Mouse (Mus musculus): ENCODE measurements around the gene Hdgf. TPM values are rescaled to one million over a fixed set of nuclear protein-coding genes. Genes with fewer than 3 reads are reported as not detected.

Gene Hdgf
- polyA plus RNA-seq, 1 experiment from 2014 or later, result 503 TPM

DNA sequence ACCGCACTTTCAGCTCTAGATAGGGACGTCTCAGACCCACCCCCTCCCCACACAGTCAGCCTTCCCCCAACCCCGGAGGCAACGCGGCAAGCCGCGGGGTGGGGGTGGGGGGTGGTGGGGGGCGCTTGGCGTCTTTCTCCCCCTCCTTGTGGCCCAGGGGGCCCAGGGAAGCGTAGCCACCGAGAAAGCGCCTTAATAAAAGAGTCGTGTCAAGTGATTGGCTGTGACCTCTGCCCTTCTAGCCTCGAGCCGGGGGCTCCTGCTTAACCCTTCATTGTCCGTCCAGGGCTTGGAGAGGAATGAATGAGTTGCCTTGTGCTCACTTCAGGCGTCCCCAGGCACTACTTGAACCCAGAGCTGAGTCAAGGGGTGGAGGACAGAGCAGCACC is 41.7 kb downstream of the Hdgf start:
- no peaks in the 10 kb centered on the region for H3K27me3 ChIP-seq
- no peak for TF ChIP-seq CTCF (IDR thresholded peaks at IDR 0.05)
- CTCF ChIA-PET, result interaction anchor here (1.1 to 3.4 kb wide), 2 partner anchors 11 to 13 kb away, joined by 3 to 17 read pairs; no protein-coding TSS in a partner anchor
- DNase-seq (ENCODE audit: low read depth, low spot score), result no peak
- no peak for ATAC-seq
- POLR2A ChIA-PET, result interaction anchor here (0.6 kb wide), 1 partner anchor 202 kb away, joined by 6 read pairs; no protein-coding TSS in a partner anchor
- in situ Hi-C loops (cut with MboI; ENCODE audit: low pct_unique_long_range_greater_than_20kb), result no loop called here

- POLR2A ChIA-PET, result interaction anchor here (1.4 kb wide), 1 partner anchor 10 kb away, joined by 5 read pairs; no protein-coding TSS in a partner anchor
- CTCF ChIA-PET, result interaction anchor here (0.8 to 3.4 kb wide), 3 partner anchors 8 to 38 kb away, joined by 5 to 17 read pairs (median 9); no protein-coding TSS in a partner anchor
- ATAC-seq (peak; percentile 20), DNase-seq (ENCODE audit: low read depth, low spot score) (no peak)
- H3K27me3 ChIP-seq, result no peaks in the 10 kb centered on the region
- TF ChIP-seq CTCF (IDR thresholded peaks at IDR 0.05), result no peak
- in situ Hi-C loops (cut with MboI; ENCODE audit: low pct_unique_long_range_greater_than_20kb), result no loop called here
Observed at GRCm38 (mm10) chr3:87948378-87949265, 42.5 kb downstream of the Hdgf start, which contains the start of gene Crabp2. Crabp2 (plus strand) TSS chr3:87948666.

GRCm38 (mm10) chr3:87949266-87949954 is 43.3 kb downstream of the Hdgf start:
- H3K27me3 ChIP-seq, result no peaks in the 10 kb centered on the region
- CTCF ChIA-PET, result interaction anchor here (0.8 to 3.6 kb wide), 5 partner anchors 9 to 37 kb away, joined by 5 to 17 read pairs (median 9); no protein-coding TSS in a partner anchor
- POLR2A ChIA-PET, result interaction anchor here (1.0 to 1.4 kb wide), 2 partner anchors 9 to 12 kb away, joined by 3 to 5 read pairs; no protein-coding TSS in a partner anchor
- DNase-seq (ENCODE audit: low read depth, low spot score) (no peak), ATAC-seq (no peak)
- TF ChIP-seq CTCF (IDR thresholded peaks at IDR 0.05), result no peak
- in situ Hi-C loops (cut with MboI; ENCODE audit: low pct_unique_long_range_greater_than_20kb), result no loop called here

DNA sequence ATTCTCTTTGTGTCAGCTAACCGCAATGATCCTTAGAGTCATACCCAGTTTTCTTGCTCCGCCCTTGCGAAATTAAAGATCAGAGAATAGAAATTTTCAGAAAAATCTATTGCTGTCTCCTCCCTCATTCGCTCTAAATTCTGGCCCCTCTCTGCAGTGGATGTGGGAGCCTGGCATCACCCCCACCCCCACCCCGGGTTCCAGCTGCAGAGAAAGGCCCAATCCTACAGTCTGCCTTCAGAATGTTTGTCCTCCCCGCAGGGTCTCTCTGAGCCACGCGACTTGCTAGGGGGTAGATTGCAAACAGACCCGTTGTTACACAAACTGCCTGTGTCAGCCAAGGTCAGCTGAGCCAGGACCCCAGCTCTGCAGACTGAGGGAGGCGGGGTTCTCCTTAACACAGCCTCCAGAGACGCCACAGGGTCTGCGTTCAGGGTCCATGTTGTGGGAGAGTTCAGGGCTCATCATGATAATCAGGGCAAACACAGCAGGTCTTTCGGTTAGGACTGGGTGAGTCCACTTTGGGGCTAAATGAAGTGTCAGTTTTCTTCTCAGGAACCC is 43.9 kb downstream of the Hdgf start:
- no peaks in the 10 kb centered on the region for H3K27me3 ChIP-seq
- DNase-seq (ENCODE audit: low read depth, low spot score) (no peak), ATAC-seq (no peak)
- ChIA-PET POLR2A (interaction anchor here (0.5 to 1.4 kb wide), 4 partner anchors 9 to 74 kb away, joined by 3 to 5 read pairs (median 3); no protein-coding TSS in a partner anchor), CTCF (interaction anchor here (0.9 to 3.6 kb wide), 5 partner anchors 9 to 37 kb away, joined by 5 to 17 read pairs (median 9); no protein-coding TSS in a partner anchor)
- in situ Hi-C loops (cut with MboI; ENCODE audit: low pct_unique_long_range_greater_than_20kb), result no loop called here
- no peak for TF ChIP-seq CTCF (IDR thresholded peaks at IDR 0.05)

DNA sequence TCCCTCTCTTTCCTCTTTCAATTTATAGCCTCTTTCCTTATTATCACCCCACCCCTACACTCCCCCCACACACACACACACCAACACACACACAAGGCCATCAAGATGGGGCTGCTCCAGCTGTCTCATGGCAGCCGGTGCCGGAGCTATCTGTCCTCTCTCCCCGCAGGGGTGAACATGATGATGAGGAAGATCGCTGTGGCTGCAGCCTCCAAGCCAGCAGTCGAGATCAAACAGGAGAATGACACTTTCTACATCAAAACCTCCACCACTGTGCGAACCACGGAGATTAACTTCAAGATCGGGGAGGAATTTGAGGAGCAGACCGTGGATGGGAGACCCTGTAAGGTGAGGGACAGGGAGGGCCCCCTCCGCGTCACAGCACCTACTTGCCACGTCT is 45.8 kb downstream of the Hdgf start:
- in situ Hi-C loops (cut with MboI; ENCODE audit: low pct_unique_long_range_greater_than_20kb), result no loop called here
- TF ChIP-seq CTCF (IDR thresholded peaks at IDR 0.05), result no peak
- ATAC-seq, result no peak
- POLR2A ChIA-PET, result no interaction called here
- no peak for DNase-seq (ENCODE audit: low read depth, low spot score)
- H3K27me3 ChIP-seq, result no peaks in the 10 kb centered on the region
- CTCF ChIA-PET, result interaction anchor here (1.1 to 3.6 kb wide), 4 partner anchors 9 to 35 kb away, joined by 4 to 14 read pairs (median 10); no protein-coding TSS in a partner anchor

DNA sequence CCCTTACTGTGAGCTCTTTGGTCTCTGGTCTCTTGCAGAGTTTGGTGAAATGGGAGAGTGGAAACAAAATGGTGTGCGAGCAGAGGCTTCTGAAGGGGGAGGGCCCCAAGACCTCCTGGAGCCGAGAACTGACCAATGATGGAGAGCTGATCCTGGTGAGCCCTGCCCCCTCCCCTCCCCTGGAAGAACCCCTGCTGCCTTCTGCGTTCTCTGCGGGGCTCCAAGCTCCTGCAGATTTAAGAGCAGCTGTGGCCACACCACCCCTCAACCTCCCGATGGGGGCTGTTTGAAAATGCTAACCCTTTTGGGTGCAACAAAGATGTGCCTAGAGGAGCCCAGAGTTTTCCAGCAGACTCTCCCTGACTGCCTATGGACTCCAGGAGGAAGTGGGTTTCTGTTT is 46.3 kb downstream of the Hdgf start:
- DNase-seq (ENCODE audit: low read depth, low spot score), result no peak
- ATAC-seq, result no peak
- no peak for TF ChIP-seq CTCF (IDR thresholded peaks at IDR 0.05)
- in situ Hi-C loops (cut with MboI; ENCODE audit: low pct_unique_long_range_greater_than_20kb), result no loop called here
- H3K27me3 ChIP-seq, result no peaks in the 10 kb centered on the region
- ChIA-PET CTCF (interaction anchor here (1.1 to 3.6 kb wide), 5 partner anchors 8 to 34 kb away, joined by 4 to 14 read pairs (median 6); no protein-coding TSS in a partner anchor), POLR2A (no interaction called here)

GRCm38 (mm10) chr3:87958056-87958455 is 51.9 kb downstream of the Hdgf start:
- POLR2A ChIA-PET, result interaction anchor here (0.7 to 1.4 kb wide), 2 partner anchors 9 to 72 kb away, joined by 3 to 5 read pairs; no protein-coding TSS in a partner anchor
- in situ Hi-C loops (cut with MboI; ENCODE audit: low pct_unique_long_range_greater_than_20kb), result no loop called here
- CTCF ChIA-PET, result interaction anchor here (5.4 to 18.9 kb wide), 2 partner anchors 14 to 28 kb away, joined by 63 to 437 read pairs; partner anchors contain the start of gene Nes
- no peak for TF ChIP-seq CTCF (IDR thresholded peaks at IDR 0.05)
- ATAC-seq (no peak), DNase-seq (ENCODE audit: low read depth, low spot score) (no peak)
- H3K27me3 ChIP-seq, result no peaks in the 10 kb centered on the region

GRCm38 (mm10) chr3:87958476-87958875 is 52.4 kb downstream of the Hdgf start:
- no peak for TF ChIP-seq CTCF (IDR thresholded peaks at IDR 0.05)
- ATAC-seq, result no peak
- ChIA-PET CTCF (interaction anchor here (4.0 to 18.9 kb wide), 3 partner anchors 14 to 28 kb away, joined by 42 to 437 read pairs (median 63); partner anchors contain the start of gene Nes), POLR2A (interaction anchor here (1.4 to 3.1 kb wide), 2 partner anchors 9 to 22 kb away, joined by 5 to 15 read pairs; no protein-coding TSS in a partner anchor)
- no peaks in the 10 kb centered on the region for H3K27me3 ChIP-seq
- in situ Hi-C loops (cut with MboI; ENCODE audit: low pct_unique_long_range_greater_than_20kb), result no loop called here
- no peak for DNase-seq (ENCODE audit: low read depth, low spot score)

DNA sequence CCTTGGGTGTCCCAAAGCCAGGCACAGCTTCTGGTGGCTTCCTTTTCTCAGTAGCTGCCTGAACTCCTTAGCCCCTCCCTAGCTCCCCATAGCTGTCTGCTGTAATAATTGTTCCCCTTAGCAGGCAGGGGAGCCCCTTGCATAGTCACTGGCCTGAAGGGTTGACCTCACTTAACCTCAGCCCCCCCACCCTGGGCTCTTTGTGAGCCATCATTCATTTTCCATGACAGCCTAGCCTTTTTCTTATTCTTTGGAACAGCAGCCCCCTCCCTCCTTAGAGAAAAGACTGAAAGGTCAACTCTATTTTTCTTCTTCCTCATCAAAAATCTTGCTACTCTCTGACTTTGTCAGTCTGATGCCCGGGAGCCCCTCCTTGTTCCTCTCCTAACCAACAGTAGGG is 52.8 kb downstream of the Hdgf start:
- no peaks in the 10 kb centered on the region for H3K27me3 ChIP-seq
- CTCF ChIA-PET, result interaction anchor here (4.0 to 18.9 kb wide), 3 partner anchors 13 to 27 kb away, joined by 42 to 437 read pairs (median 63); partner anchors contain the start of gene Nes
- POLR2A ChIA-PET, result interaction anchor here (1.4 to 3.1 kb wide), 2 partner anchors 10 to 23 kb away, joined by 5 to 15 read pairs; no protein-coding TSS in a partner anchor
- in situ Hi-C loops (cut with MboI; ENCODE audit: low pct_unique_long_range_greater_than_20kb), result no loop called here
- ATAC-seq, result no peak
- no peak for TF ChIP-seq CTCF (IDR thresholded peaks at IDR 0.05)
- no peak for DNase-seq (ENCODE audit: low read depth, low spot score)
